Mouse (Mus musculus) heart, adult 11 months (tissue): ENCODE data around the gene Sdk2.

Experiments
- DNase-seq: peaks from one replicate; pipeline ENCODE4 v3.0.0; 2022

Sdk2 gene

GRCm38 (mm10) chr11:113816971-113817548 is 249.8 kb downstream of the Sdk2 start:
- no peak for DNase-seq

- DNase-seq: no peak
These were observed 250.4 kb downstream of the Sdk2 start for GRCm38 (mm10) chr11:113816439-113816838.

- no peak for DNase-seq
These were observed 255.1 kb downstream of the Sdk2 start for GRCm38 (mm10) chr11:113811546-113812339.

GRCm38 (mm10) chr11:113810638-113811545 is 256.0 kb downstream of the Sdk2 start:
- peak; percentile 93 for DNase-seq

GRCm38 (mm10) chr11:113807086-113807485 is 259.8 kb downstream of the Sdk2 start:
- peak; percentile 99 for DNase-seq

GRCm38 (mm10) chr11:113806382-113807077 is 260.3 kb downstream of the Sdk2 start:
- DNase-seq: peak; percentile 96

GRCm38 (mm10) chr11:113805974-113806373 is 260.9 kb downstream of the Sdk2 start:
- no peak for DNase-seq

GRCm38 (mm10) chr11:113803321-113803941 is 263.4 kb downstream of the Sdk2 start:
- DNase-seq: peak; percentile 92

GRCm38 (mm10) chr11:113802456-113802855 is 264.4 kb downstream of the Sdk2 start:
- peak; percentile 99 for DNase-seq

- no peak for DNase-seq
These were observed 266.8 kb downstream of the Sdk2 start for GRCm38 (mm10) chr11:113800026-113800425.

GRCm38 (mm10) chr11:113799041-113799447 is 267.8 kb downstream of the Sdk2 start:
- DNase-seq: no peak

- DNase-seq: peak; percentile 80
These were observed 268.8 kb downstream of the Sdk2 start for GRCm38 (mm10) chr11:113798011-113798410.

- DNase-seq: peak; percentile 84
These were observed 269.5 kb downstream of the Sdk2 start for GRCm38 (mm10) chr11:113797014-113797983.

GRCm38 (mm10) chr11:113795846-113796245 is 271.0 kb downstream of the Sdk2 start:
- peak; percentile 80 for DNase-seq

GRCm38 (mm10) chr11:113791357-113792215 is 275.3 kb downstream of the Sdk2 start:
- DNase-seq: peak; percentile 87

- peak; percentile 94 for DNase-seq
These were observed 277.7 kb downstream of the Sdk2 start for GRCm38 (mm10) chr11:113789101-113789500.

- DNase-seq: peak; percentile 98
These were observed 278.6 kb downstream of the Sdk2 start for GRCm38 (mm10) chr11:113788183-113788789.

GRCm38 (mm10) chr11:113787432-113788182 is 279.2 kb downstream of the Sdk2 start:
- DNase-seq: no peak

GRCm38 (mm10) chr11:113787009-113787408 is 279.8 kb downstream of the Sdk2 start:
- no peak for DNase-seq
